Mouse (Mus musculus) gonadal fat pad, adult 2 months (tissue): ENCODE results near the gene Slc22a17. TPM values are rescaled to one million over a fixed set of nuclear protein-coding genes. Genes with fewer than 3 reads are reported as not detected.

Experiments used
- DNase-seq: peaks from one replicate; pipeline ENCODE4 v3.0.0-alpha.2; 2012; ENCODE audit warnings: low read depth
- polyA plus RNA-seq: library from polyadenylated mRNA; depleted of rRNA; stranded (reverse); fragments of >200 nt; gene quantifications from 2 replicates; pipeline ENCODE4 v1.2.3, GENCODE M21; 2012; rRNA removed

The Slc22a17 gene
- polyA plus RNA-seq, 1 experiment: 66.2 TPM

GRCm38 (mm10) chr14:54863501-54864312 is 49.2 kb downstream of the Slc22a17 start:
- DNase-seq: no peak

DNA sequence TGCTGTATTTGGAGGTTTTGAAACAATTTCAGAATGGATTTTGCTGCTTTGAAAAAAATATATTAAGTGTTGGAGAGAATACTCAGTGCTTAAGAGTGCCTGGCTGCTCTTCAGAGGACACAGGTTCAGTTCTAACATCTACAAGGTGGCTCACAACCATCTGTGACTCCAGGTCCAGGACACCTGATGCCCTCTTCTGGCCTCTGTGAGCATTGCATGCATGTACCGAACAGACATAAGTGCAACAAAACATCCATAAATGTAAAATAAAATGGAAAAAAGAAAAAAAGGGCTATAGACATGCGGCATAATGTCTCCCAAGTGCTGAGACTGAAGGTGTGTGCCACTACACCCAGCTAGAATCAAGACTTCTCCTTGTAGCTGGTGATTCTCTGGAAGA is 52.4 kb downstream of the Slc22a17 start:
- DNase-seq: no peak

DNA sequence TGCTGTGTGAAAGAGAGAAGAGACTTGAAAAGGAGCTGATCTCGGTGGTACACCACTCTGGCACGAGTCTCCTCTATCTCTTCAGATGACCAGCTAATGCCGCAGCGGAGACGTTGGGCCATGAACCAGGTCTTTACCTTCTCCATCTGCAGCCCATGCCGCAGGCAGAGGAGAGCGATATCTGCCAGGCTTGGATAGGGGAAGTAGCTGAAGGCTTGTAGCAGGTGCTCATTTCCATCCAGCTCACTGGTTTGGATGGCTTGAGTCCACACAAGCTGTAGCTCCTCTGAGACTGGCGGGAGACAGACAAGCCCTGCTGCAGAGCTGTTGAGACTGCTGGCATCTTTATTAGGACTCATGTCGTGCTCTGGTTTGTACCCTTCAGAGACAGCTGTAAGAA is 55.0 kb downstream of the Slc22a17 start:
- no peak for DNase-seq

- DNase-seq: no peak
Measured at GRCm38 (mm10) chr14:54856703-54857102, 56.2 kb downstream of the Slc22a17 start.

Other genes starting within 250 kb of the Slc22a17 start
- gene 1700123O20Rik, start 226.9 kb downstream of the Slc22a17 start, polyA plus RNA-seq: 57.6 and 61.5 TPM in 2 replicates
- gene Acin1, start 226.2 kb downstream of the Slc22a17 start, polyA plus RNA-seq: 94.9 and 98.3 TPM in 2 replicates
- 0.08 and 0.16 TPM in 2 replicates for gene Gm29776, start 214.3 kb downstream of the Slc22a17 start, polyA plus RNA-seq
- gene Cebpe, start 201.0 kb downstream of the Slc22a17 start, polyA plus RNA-seq: 0.48 and 0.63 TPM in 2 replicates
- gene Slc7a8, start 131.2 kb downstream of the Slc22a17 start, polyA plus RNA-seq: 41.8 and 54.3 TPM in 2 replicates
- not detected in 2 replicates for gene Rnf212b, start 99.0 kb downstream of the Slc22a17 start, polyA plus RNA-seq
- gene Homez, start 42.2 kb downstream of the Slc22a17 start, polyA plus RNA-seq: 9.1 and 10.1 TPM in 2 replicates
- gene Ppp1r3e, start 35.6 kb downstream of the Slc22a17 start, polyA plus RNA-seq: 26.7 and 30.8 TPM in 2 replicates
- gene Bcl2l2, start 29.8 kb downstream of the Slc22a17 start, polyA plus RNA-seq: 76.2 and 83.0 TPM in 2 replicates
- gene Gm20521, start 29.7 kb downstream of the Slc22a17 start, polyA plus RNA-seq: 1.4 and 4.1 TPM in 2 replicates
- 185 and 205 TPM in 2 replicates for gene Pabpn1, start 20.6 kb downstream of the Slc22a17 start, polyA plus RNA-seq
- 12.1 and 13.9 TPM in 2 replicates for gene Efs, start 13.0 kb upstream of the Slc22a17 start, polyA plus RNA-seq
- 0.11 TPM in 1 of 2 replicates, not detected in the other for gene Il25, start 19.6 kb upstream of the Slc22a17 start, polyA plus RNA-seq
- 0.63 and 0.74 TPM in 2 replicates for gene Cmtm5, start 23.1 kb upstream of the Slc22a17 start, polyA plus RNA-seq
- 0.03 TPM in 1 of 2 replicates, not detected in the other for gene Myh6, start 53.8 kb upstream of the Slc22a17 start, polyA plus RNA-seq
- gene Gm17428, start 63.8 kb upstream of the Slc22a17 start, polyA plus RNA-seq: not detected in 2 replicates
- gene Myh7, start 81.5 kb upstream of the Slc22a17 start, polyA plus RNA-seq: 0.18 and 0.54 TPM in 2 replicates
- gene Ngdn, start 102.3 kb upstream of the Slc22a17 start, polyA plus RNA-seq: 12.1 and 14.6 TPM in 2 replicates
- 0.69 and 1.3 TPM in 2 replicates for gene Zfhx2, start 179.2 kb upstream of the Slc22a17 start, polyA plus RNA-seq
- gene Thtpa, start 181.7 kb upstream of the Slc22a17 start, polyA plus RNA-seq: 9.6 and 13.0 TPM in 2 replicates
- 19.2 and 26.4 TPM in 2 replicates for gene Ap1g2, start 193.5 kb upstream of the Slc22a17 start, polyA plus RNA-seq
- 0.41 and 0.45 TPM in 2 replicates for gene Jph4, start 203.8 kb upstream of the Slc22a17 start, polyA plus RNA-seq